In genomic region chr5:38159634-38160413, GRCm38 (mm10) we compare ENCODE assay signal across 8 mouse cellular contexts. TPM values are rescaled to one million over a fixed set of nuclear protein-coding genes. Genes with fewer than 3 reads are reported as not detected.
DNase-seq lines count a peak whose midpoint lies in the region; ATAC-seq and TF ChIP-seq lines count a peak whose summit lies in the region.

Gene Nsg1, minus strand, starts transcription at chr5:38159907.

- intact Hi-C loops in heart, postnatal 36 days (cut with DNase I): no loop called here

- H3K36me3 ChIP-seq in heart, embryonic 11.5 days (ENCODE audit: control insufficient read depth, insufficient read depth, low read length): no peaks in the 10 kb centered on the region
- no peaks in the 10 kb centered on the region for H3K36me3 ChIP-seq in C2C12 (ENCODE audit: control insufficient read depth, insufficient read depth)
- peaks cover 7% of the 10 kb centered on the region for H3K36me3 ChIP-seq in hindbrain, embryonic 11.5 days (ENCODE audit: control insufficient read depth, insufficient read depth, low read length)
- H3K36me3 ChIP-seq in liver, embryonic 12.5 days: no peaks in the 10 kb centered on the region

- ATAC-seq in heart, embryonic 11.5 days (replicated peaks; ENCODE audit: insufficient number of reproducible peaks, low FRiP score, low TSS enrichment): no peak
- ATAC-seq in hindbrain, embryonic 11.5 days (ENCODE audit: low FRiP score): peak; percentile 58
- no peak for ATAC-seq in liver, embryonic 12.5 days

- no peaks in the 10 kb centered on the region for H3K79me2 ChIP-seq in C2C12 (ENCODE audit: control insufficient read depth, insufficient read depth)

- H3K9ac ChIP-seq in heart, embryonic 11.5 days (ENCODE audit: low read depth, low read length): peak within 1 kb of the TSS; percentile 73
- peak within 1 kb of the TSS; percentile 95 for H3K9ac ChIP-seq in hindbrain, embryonic 11.5 days (ENCODE audit: low read depth, low read length)
- no peak within 1 kb of the TSS; the same call in 1 of the 2 replicates for H3K9ac ChIP-seq in liver, embryonic 12.5 days

- no peak for TF ChIP-seq CTCF in C2C12 (IDR thresholded peaks at IDR 0.05; ENCODE audit: control insufficient read depth, insufficient read depth, insufficient read length)
- no peak for TF ChIP-seq CTCF in brain, embryonic 14.5 days (IDR thresholded peaks at IDR 0.05; ENCODE audit: borderline replicate concordance, extremely low read depth, insufficient read depth, insufficient read length)

- 11% methylated on average over 35 of the region's 35 CpGs for WGBS in heart, embryonic 11.5 days (ENCODE audit: insufficient replicate concordance)
- 9% methylated on average over 35 of the region's 35 CpGs for whole genome bisulfite sequencing in hindbrain, embryonic 11.5 days
- 10% methylated on average over 35 of the region's 35 CpGs for WGBS in liver, embryonic 12.5 days (ENCODE audit: insufficient replicate concordance)

- H3K4me2 ChIP-seq in heart, embryonic 11.5 days: peak within 1 kb of the TSS; percentile 88
- H3K4me2 ChIP-seq in hindbrain, embryonic 11.5 days (replicated peaks; ENCODE audit: low read depth, low read length): peak within 1 kb of the TSS; percentile 80
- H3K4me2 ChIP-seq in liver, embryonic 12.5 days: peak within 1 kb of the TSS; percentile 63

- H3ac ChIP-seq in C2C12 (ENCODE audit: control insufficient read depth, insufficient read length, low read depth): peak within 1 kb of the TSS; percentile 19

- no peak within 1 kb of the TSS for H3K27ac ChIP-seq in heart, embryonic 11.5 days (ENCODE audit: low read depth, low read length)
- peak within 1 kb of the TSS; percentile 84 for H3K27ac ChIP-seq in hindbrain, embryonic 11.5 days (ENCODE audit: low read depth, low read length)
- H3K27ac ChIP-seq in liver, embryonic 12.5 days: no peak within 1 kb of the TSS

- no peaks in the 10 kb centered on the region for H3K4me1 ChIP-seq in heart, embryonic 11.5 days (ENCODE audit: control insufficient read depth, insufficient read depth, low read length)
- 0 out of 2 replicates have a peak, but pooled peaks cover 7% of the 10 kb centered on the region for H3K4me1 ChIP-seq in hindbrain, embryonic 11.5 days (replicated peaks; ENCODE audit: control insufficient read depth, insufficient read depth, low read length)
- no peaks in the 10 kb centered on the region for H3K4me1 ChIP-seq in liver, embryonic 12.5 days

- H3K9me3 ChIP-seq in heart, embryonic 11.5 days (replicated peaks; ENCODE audit: control insufficient read depth, low read length): no peaks in the 10 kb centered on the region
- H3K9me3 ChIP-seq in hindbrain, embryonic 11.5 days (ENCODE audit: control insufficient read depth, low read length): no peaks in the 10 kb centered on the region
- no peaks in the 10 kb centered on the region for H3K9me3 ChIP-seq in liver, embryonic 12.5 days (replicated peaks)

- TF ChIP-seq POLR2A in brain, embryonic 14.5 days (IDR thresholded peaks at IDR 0.05; ENCODE audit: borderline replicate concordance, extremely low read depth, insufficient read depth, insufficient read length, poor library complexity, severe bottlenecking): no peak

- DNase-seq in heart, postnatal 36 days: no peak
- peak; percentile 60 for DNase-seq in brain, embryonic 14.5 days (ENCODE audit: low read depth)
- DNase-seq in hindbrain, embryonic 11.5 days (ENCODE audit: low spot score): no peak
- DNase-seq in yolk sac, embryonic 10.5 days (ENCODE audit: low spot score): no peak
- no peak for DNase-seq in urinary bladder, postnatal 4 days (ENCODE audit: low spot score in 2 of 2)

- peak within 1 kb of the TSS; percentile 63 for H3K4me3 ChIP-seq in heart, embryonic 11.5 days (ENCODE audit: low read depth, low read length)
- peak within 1 kb of the TSS; percentile 21 for H3K4me3 ChIP-seq in C2C12 (ENCODE audit: insufficient read depth, poor library complexity, severe bottlenecking)
- H3K4me3 ChIP-seq in hindbrain, embryonic 11.5 days (ENCODE audit: low read depth, low read length): peak within 1 kb of the TSS; percentile 89
- peak within 1 kb of the TSS; percentile 50 for H3K4me3 ChIP-seq in liver, embryonic 12.5 days

- H3K27me3 ChIP-seq in heart, embryonic 11.5 days (ENCODE audit: control insufficient read depth, insufficient read depth, low read length): peaks cover 63% of the 10 kb centered on the region
- H3K27me3 ChIP-seq in C2C12 (ENCODE audit: control insufficient read depth, insufficient read depth, insufficient read length): no peaks in the 10 kb centered on the region
- 0 out of 2 replicates have a peak, but pooled peaks cover 4% of the 10 kb centered on the region for H3K27me3 ChIP-seq in hindbrain, embryonic 11.5 days (ENCODE audit: control insufficient read depth, insufficient read depth, low read length)
- H3K27me3 ChIP-seq in liver, embryonic 12.5 days (replicated peaks): peaks cover 74% of the 10 kb centered on the region

- no peaks in the 10 kb centered on the region for H3K79me3 ChIP-seq in C2C12 (ENCODE audit: low read depth)

TF ChIP-seq in C2C12, 6 proteins besides CTCF, POLR2A, EP300 and RAD21:
- no peak for TF ChIP-seq MYOD1 (IDR thresholded peaks at IDR 0.05; ENCODE audit: control insufficient read depth, insufficient read length, low read depth)
- TF ChIP-seq USF1 (IDR thresholded peaks at IDR 0.05; ENCODE audit: low read depth): no peak
- TF ChIP-seq FOSL1 (IDR thresholded peaks at IDR 0.05; ENCODE audit: insufficient read depth, low read length, poor library complexity, severe bottlenecking): no peak
- TF ChIP-seq MYOG (IDR thresholded peaks at IDR 0.05; ENCODE audit: control insufficient read depth, extremely low read depth, insufficient read length): no peak
- TF ChIP-seq MAX (IDR thresholded peaks at IDR 0.05): no peak
- no peak for TF ChIP-seq CEBPB (IDR thresholded peaks at IDR 0.05; ENCODE audit: low read depth)
TF ChIP-seq in C2C12: peak in this region for 0.

RNA-seq across cellular contexts. Expression of gene Nsg1, which starts in this region (rescaled TPM):
- 5.3 and 11.9 TPM in 2 replicates for polyA plus RNA-seq in heart, embryonic 11.5 days (2014; fragmentation: Nextera tagmentation; extraction: Ambion mirVana)
- 1 to 10 TPM; 7.6 to 9.5 TPM for total RNA-seq in heart, postnatal 36 days (2021)
- 39.7 TPM for polyA plus RNA-seq in C2C12 (2012; fragmentation: generic; extraction: Trizol)
- 719 and 725 TPM in 2 replicates for polyA plus RNA-seq in brain, embryonic 14.5 days (2012; rRNA removed)
- polyA plus RNA-seq in hindbrain, embryonic 11.5 days (2014; fragmentation: Nextera tagmentation; extraction: Ambion mirVana): 88.7 and 109 TPM in 2 replicates
- 7.4 and 8.4 TPM in 2 replicates for polyA plus RNA-seq in liver, embryonic 12.5 days (2016; fragmentation: Nextera tagmentation; extraction: Ambion mirVana)

Comparison
In these comparisons a context has a peak if more than half of its experiments do, and no peak if none do; other contexts are left out.
1. H3K4me3 ChIP-seq: peak in every context shown above with its lines; median percentile 89 in hindbrain, embryonic 11.5 days; 63 in heart, embryonic 11.5 days; 50 in liver, embryonic 12.5 days; 21 in C2C12.